Mouse (Mus musculus): ENCODE data around the gene Gnai2. TPM values are rescaled to one million over a fixed set of nuclear protein-coding genes. Genes with fewer than 3 reads are reported as not detected.

Gene Gnai2
- total RNA-seq (2023), result 100 to 1,000 TPM; 852 to 878 TPM

GRCm38 (mm10) chr9:107635279-107636028, at the start of gene Gnai2:
Gene Gnai2, minus strand, starts transcription at chr9:107635367.

GRCm38 (mm10) chr9:107679501-107679900, 44.3 kb upstream of the Gnai2 start, which contains the start of gene Gnat1:
Gene Gnat1, minus strand, starts transcription at chr9:107679712.

GRCm38 (mm10) chr9:107669480-107669945, 34.3 kb upstream of the Gnai2 start, which contains the start of gene Slc38a3:
Gene Slc38a3, minus strand, starts transcription at chr9:107669530.

GRCm38 (mm10) chr9:107608741-107609432, 26.3 kb downstream of the Gnai2 start, which contains the start of gene Sema3b:
Gene Sema3b, minus strand, starts transcription at chr9:107609229.

DNA sequence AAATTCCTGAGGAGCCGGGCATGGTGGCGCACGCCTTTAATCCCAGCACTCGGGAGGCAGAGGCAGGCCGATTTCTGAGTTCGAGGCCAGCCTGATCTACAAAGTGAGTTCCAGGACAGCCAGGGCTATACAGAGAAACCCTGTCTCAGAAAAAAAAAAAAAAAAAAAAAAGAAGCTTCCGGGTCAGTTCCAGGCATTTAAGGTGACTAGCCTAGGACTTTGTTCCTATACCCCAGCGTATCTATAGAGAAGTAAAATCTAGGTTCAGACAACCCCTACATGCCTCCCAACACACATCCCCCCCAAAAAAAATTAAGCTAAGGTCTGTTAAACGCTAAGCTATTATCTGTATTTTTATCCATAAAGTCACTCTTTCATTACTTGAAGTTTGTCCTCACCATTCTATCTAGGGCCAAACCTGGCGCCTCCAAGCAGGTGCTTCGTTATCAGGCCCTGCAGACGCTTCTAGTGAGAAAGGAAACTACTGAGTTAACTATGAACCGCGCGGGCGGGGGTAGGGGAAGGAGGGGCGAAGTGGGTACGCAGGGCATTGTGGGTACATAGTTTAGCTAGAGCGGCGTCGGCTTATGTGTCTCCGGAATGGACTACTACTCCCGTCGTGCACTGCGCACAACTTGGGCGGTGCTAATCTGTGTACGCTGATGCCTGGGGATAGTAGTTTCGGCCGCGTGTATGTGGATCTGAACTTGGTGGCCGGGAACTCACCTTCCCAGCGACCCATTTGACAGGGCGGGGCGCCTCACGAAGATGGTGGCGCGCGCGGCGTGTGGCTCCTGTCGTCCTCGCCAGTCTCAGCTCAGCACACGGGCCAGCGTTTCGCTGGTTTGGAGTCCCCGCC, 48.0 kb downstream of the Gnai2 start, which contains the start of gene Ifrd2:
Gene Ifrd2 (plus strand): TSS at position 669 of the 859 bp plus-strand sequence.

DNA sequence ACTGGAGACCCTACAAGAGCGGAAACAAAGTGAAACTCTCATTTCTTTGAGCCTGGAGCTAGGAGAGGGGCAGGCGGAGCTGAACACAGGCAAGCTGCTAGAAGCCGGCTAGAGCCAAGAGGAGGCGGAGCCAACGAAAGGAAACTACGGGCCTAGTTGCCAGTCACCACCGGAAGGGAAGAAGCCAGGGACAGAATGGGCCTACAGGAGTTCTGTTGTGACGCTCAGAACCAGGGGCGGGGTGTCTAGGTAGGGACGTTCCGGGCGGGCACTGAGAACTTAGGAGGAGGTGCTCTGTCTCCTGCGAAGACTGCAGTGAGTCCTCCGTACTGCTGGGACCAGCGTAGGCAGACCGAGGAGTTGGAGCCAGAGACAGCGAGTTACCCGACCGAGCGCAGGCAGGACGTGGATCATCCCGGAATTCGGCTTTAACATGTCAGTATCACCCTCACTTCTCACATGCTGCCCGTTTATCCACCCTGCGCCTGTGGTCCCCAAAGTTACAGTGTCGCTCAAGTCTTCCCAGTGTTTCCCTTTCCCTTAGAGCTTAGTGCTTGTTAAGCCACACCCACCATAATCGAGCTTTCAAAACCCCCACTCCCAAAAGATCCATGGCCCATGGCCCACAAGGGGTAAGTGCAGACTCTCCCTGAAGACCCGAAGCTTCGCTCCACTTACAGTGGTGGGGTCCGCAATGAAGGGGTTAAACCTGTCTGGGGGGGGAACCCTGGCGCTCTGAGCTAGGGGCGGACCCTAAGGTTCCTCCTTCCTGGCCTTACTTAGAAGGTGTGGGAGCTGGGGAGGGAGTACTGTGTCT, 54.5 kb downstream of the Gnai2 start, which contains the start of gene Hyal3:
Gene Hyal3 (plus strand): TSS at position 318 of the 817 bp plus-strand sequence.

GRCm38 (mm10) chr9:107578587-107578986, 56.6 kb downstream of the Gnai2 start, which contains the start of gene Naa80:
Gene Naa80, plus strand, starts transcription at chr9:107578887.

DNA sequence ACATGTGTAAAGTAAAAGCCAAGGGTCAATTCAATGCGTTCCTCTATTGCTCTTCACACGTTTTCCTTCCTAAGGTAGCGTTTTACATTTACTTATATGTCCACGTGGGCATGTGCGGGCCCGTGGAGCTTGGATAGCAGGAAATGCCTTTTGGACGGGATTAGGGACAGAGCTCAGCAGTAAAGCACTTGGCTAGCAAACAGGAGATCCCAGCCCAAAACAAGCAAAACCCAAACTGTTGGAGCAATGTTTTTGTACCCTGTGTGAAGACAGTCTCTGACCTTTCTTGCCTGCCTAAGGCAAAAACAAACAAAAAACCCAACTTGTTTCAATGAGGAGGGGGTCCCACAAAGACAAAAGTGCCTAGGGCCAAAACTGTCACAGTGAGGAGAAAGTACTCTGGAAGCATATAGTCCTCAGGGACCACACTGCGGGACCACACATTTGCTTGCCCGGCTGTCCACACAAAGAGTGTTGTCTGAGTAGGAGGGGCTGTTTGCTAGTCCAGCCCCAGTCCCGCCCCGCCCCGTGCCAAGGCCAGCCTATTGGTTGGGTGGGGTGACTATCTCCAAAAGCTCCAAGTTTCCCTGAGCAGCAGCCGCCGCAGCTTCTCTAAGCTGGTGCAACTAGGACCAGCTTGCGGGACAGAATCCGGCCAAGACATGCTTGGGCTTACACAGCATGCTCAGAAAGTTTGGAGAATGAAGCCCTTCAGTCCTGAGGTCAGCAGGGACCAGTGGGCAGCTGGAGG, 58.6 kb downstream of the Gnai2 start, which contains the start of gene Hyal1:
Gene Hyal1 (plus strand): TSS at position 571 of the 751 bp plus-strand sequence.

GRCm38 (mm10) chr9:107567702-107568319, 67.4 kb downstream of the Gnai2 start, which contains the start of gene Hyal2:
Gene Hyal2, plus strand, starts transcription at chr9:107567945.

Other genes with a start within 250 kb of the Gnai2 start
- not detected for gene Cacna2d2, start 235.8 kb downstream of the Gnai2 start, total RNA-seq (2023)
- gene Tmem115, start 101.4 kb downstream of the Gnai2 start, total RNA-seq (2023), result 10 to 100 TPM; 22.2 to 24.0 TPM
- 1 to 10 TPM; 8.4 to 9.2 TPM for gene Cyb561d2, start 93.2 kb downstream of the Gnai2 start, total RNA-seq (2023)
- gene Nprl2, start 93.1 kb downstream of the Gnai2 start, total RNA-seq (2023), result 10 to 100 TPM; 12.0 to 15.1 TPM
- gene Zmynd10, start 88.1 kb downstream of the Gnai2 start, total RNA-seq (2023), result not detected
- gene Rassf1, start 83.8 kb downstream of the Gnai2 start, total RNA-seq (2023), result 100 to 1,000 TPM; 122 to 127 TPM
- 10 to 100 TPM; 16.1 to 17.9 TPM for gene Tusc2, start 72.1 kb downstream of the Gnai2 start, total RNA-seq (2023)
- 1 to 10 TPM; 3.8 to 6.2 TPM for gene Hyal2, start 67.4 kb downstream of the Gnai2 start, total RNA-seq (2023)
- 1 to 10 TPM; 2.4 to 3.7 TPM for gene Hyal1, start 58.4 kb downstream of the Gnai2 start, total RNA-seq (2023)
- gene Naa80, start 56.5 kb downstream of the Gnai2 start, total RNA-seq (2023), result 10 to 100 TPM; 10.3 to 14.2 TPM
- gene Hyal3, start 54.5 kb downstream of the Gnai2 start, total RNA-seq (2023), result 1 to 10 TPM in 1 of 2 experiments, under 1 TPM in 1; 0.50 to 1.4 TPM
- gene Ifrd2, start 47.7 kb downstream of the Gnai2 start, total RNA-seq (2023), result 10 to 100 TPM; 14.7 to 15.1 TPM
- gene Sema3b, start 26.1 kb downstream of the Gnai2 start, total RNA-seq (2023), result not detected
- not detected for gene Slc38a3, start 34.2 kb upstream of the Gnai2 start, total RNA-seq (2023)
- gene Gnat1, start 44.3 kb upstream of the Gnai2 start, total RNA-seq (2023), result not detected
- not detected for gene Sema3f, start 75.1 kb upstream of the Gnai2 start, total RNA-seq (2023)
- gene Rbm5, start 135.6 kb upstream of the Gnai2 start, total RNA-seq (2023), result 100 to 1,000 TPM; 190 to 208 TPM
- 100 to 1,000 TPM in 1 of 2 experiments, 10 to 100 TPM in 1; 77.0 to 109 TPM for gene Rbm6, start 237.9 kb upstream of the Gnai2 start, total RNA-seq (2023)

Data from monocyte, adult 59 days (primary cell).